Mouse (Mus musculus) gastrocnemius, adult 18-20 months (tissue): Measurements from ENCODE around the gene Tmem130. TPM values are rescaled to one million over a fixed set of nuclear protein-coding genes. Genes with fewer than 3 reads are reported as not detected.
"Not testable (repeated sequence)": the region's sequence is repeated elsewhere in the genome, so short reads cannot be mapped to it uniquely, and the experiment has no call there.

ENCODE experiments used
- DNase-seq: peaks from one replicate; pipeline ENCODE4 v3.0.0; 2021; ENCODE audit warnings: low spot score
- long read RNA-seq, 2 experiments: library from polyadenylated mRNA; stranded (forward); transcript quantifications; one replicate each; pipeline ENCODE4 v2.0.0; 2021
- total RNA-seq, 2 experiments: library from RNA; stranded (reverse); gene quantifications; 2 replicates each; pipeline ENCODE4 v1.2.3; 2021

Gene Tmem130
- total RNA-seq = not detected
- long read RNA-seq, experiment 1 = 0 reads
- long read RNA-seq, experiment 2 = 0 reads

DNA sequence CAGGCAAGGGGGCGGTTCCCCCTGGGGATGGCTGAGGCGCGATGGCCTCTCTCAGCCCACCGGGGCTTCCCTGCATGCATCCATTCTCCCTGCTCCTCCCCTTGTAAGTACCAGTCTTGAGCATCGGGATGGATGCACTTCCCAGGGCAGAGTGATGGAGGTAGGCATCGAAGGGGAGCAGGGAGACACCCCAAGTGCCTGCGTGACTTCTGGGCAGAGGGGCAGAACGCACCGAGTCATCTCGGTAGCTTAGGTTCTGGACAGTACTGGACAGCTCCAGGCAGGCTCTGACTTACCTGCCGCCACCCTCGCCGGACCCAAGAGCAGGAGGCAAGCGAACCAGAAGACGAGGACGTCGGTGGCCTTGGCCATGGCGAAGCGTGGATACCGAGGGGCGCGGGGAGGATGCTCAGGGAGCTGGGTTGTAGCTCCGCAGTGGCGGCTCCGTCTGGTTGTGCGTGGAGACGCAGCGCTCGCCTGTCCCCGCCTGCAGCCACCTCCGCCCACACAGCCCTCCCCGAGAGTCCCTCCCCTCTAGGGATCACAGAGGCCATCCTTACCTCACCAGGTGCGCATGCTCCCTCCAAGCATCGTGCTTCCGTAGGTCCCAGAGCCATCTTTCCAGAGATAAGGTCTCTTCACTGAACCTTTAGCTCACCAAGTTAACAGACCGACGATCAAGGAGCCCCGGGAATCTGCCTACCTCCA is at the start of gene Tmem130:
TSS of gene Tmem130 (minus strand) at position 658 of the 708 bp plus-strand sequence.
- no peak for DNase-seq

DNA sequence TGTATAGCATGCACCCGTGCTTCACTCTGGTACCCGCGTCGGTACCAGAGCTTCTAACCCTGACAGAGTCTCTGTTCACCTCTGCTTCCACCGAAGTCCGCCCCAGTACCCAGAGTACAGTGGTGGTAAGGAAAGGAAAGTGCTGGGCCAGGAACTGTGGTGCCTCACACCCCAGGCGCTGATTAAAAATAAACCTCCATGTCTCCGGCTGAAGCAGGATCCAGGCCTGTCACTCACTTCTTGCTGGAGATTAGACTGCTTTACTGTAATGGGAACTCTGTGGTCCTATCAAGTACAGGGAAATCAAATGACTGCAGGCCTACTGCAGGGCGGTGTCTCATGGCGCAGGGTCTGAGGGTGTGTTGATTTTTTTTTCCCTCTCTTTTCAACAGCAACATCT is 45.3 kb upstream of the Tmem130 start:
- no peak for DNase-seq

DNA sequence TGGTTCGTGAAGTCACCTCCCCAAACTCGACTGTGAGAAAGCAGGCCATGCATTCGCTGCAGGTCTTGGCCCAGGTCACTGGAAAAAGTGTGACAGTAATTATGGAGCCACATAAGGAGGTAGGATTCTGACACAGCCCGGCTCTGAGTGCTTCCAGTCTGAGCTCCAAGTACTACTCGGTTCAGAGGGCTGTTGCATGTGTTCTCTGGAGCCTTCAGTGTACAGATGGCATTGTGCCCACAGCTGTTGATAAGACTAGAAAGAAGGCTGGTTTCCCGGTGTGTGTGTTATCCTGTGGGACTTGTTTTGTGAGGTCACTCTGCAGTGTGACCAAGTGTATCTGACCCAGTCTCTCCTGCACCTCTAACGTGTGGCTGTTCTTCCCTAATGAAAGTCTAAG is 42.6 kb upstream of the Tmem130 start:
- no peak for DNase-seq

GRCm38 (mm10) chr5:144803066-144803465 is 41.4 kb upstream of the Tmem130 start:
- no peak for DNase-seq

DNA sequence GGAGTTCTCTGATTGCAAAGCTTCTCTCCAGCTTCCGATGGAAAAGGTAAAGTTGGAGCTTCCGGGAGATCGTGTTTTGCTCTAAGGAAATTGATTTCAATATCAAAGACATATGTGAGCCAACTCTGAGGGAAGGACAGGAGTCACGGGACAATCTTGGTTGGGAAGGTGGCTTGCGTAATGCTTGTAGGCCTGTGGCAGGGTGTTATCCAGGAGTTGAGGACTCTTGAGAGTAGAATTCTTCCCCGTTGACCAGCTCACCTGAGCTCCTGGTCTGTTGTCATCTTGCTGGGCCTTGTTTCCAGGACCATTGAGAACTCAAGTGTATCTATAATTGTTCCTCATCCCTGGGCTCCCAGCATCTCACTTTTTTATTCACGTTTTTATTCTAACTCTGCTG is 35.5 kb upstream of the Tmem130 start:
- no peak for DNase-seq

- DNase-seq = peak; percentile 12
These were observed 33.1 kb upstream of the Tmem130 start for GRCm38 (mm10) chr5:144794687-144795086.

GRCm38 (mm10) chr5:144793374-144793773 is 31.8 kb upstream of the Tmem130 start:
- DNase-seq = no peak

GRCm38 (mm10) chr5:144786464-144786863 is 24.8 kb upstream of the Tmem130 start:
- no peak for DNase-seq

GRCm38 (mm10) chr5:144780654-144781053 is 19.0 kb upstream of the Tmem130 start:
- DNase-seq = no peak

- no peak for DNase-seq
These were observed 11.6 kb upstream of the Tmem130 start for GRCm38 (mm10) chr5:144773231-144773630.

- DNase-seq = no peak
These were observed 7.5 kb upstream of the Tmem130 start for GRCm38 (mm10) chr5:144769067-144769482.

GRCm38 (mm10) chr5:144767911-144768841 is 6.6 kb upstream of the Tmem130 start:
- DNase-seq = peak; percentile 85

DNA sequence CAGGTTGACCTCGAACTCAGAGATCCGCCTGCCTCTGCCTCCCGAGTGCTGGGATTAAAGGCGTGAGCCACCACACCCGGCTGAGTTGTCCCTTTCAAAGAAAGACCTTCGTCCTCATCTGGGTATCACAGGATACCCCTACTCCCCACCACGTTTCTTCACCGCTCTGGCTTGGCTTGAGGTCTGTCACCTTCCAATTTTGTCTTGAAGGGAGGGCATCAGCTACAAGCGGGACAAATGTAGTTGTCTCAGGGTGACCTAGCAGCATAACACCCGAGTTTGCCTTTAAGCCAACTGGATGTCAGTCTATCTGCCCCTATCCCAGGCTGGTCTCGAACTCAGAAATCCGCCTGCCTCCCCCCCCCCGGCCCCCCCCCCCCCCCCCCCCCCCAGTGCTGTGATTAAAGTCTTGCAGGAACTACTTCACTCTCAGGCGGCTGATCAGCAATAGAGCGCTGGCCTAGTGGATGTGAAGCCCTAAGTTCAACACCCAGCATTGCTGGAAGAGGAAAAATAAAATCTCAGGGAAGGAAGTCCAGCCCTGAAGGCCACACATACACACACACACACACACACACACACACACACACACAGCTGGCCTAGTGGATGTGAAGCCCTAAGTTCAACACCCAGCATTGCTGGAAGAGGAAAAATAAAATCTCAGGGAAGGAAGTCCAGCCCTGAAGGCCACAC is 5.6 kb upstream of the Tmem130 start, which contains the start of gene Trrap:
TSS of gene Trrap (plus strand) at position 627 of the 693 bp plus-strand sequence.
- DNase-seq = not testable (repeated sequence)

- DNase-seq = no peak
These were observed 5.0 kb upstream of the Tmem130 start for GRCm38 (mm10) chr5:144766646-144767045.

- no peak for DNase-seq
These were observed 4.4 kb upstream of the Tmem130 start for GRCm38 (mm10) chr5:144766026-144766425.

- DNase-seq = no peak
These were observed 3.2 kb downstream of the Tmem130 start for GRCm38 (mm10) chr5:144758422-144758821.

DNA sequence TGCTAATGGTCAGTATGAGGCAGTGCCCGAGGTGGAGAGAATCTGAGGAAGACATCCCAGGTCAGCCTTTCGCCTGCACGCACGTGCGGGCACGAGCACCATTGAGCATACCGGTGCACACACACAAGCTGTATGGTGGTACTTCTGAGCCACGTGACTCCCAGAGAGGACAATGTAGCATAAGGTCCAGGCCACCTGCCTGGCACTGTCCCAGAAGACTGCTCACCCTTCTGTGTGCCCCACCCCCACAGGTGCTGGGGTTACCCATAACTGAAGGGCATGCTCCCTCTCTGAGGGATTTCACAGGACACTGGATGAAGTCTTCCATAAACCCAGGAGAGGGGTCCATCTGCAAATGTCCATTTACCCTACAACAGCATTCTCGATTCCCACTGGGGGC is 4.2 kb downstream of the Tmem130 start:
- DNase-seq = no peak

GRCm38 (mm10) chr5:144755191-144755590 is 6.4 kb downstream of the Tmem130 start:
- no peak for DNase-seq

DNA sequence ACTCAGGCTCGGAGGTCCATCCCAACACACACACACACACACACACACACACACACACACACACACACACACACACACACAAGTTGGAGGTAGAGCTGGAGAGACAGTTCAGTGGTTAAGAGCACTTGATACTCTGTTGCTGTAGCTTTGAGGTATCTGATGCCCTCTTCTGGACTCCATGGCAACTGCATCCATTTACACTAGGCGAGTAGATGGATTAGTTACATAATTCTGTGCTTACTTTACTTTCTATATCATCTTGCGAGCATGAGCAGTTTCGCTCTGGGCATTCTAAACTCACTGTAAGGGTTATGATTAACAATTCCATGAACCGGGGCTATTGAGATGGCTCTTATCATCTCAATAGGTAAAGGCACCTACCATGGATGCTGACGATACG is 8.6 kb downstream of the Tmem130 start:
- peak; percentile 17 for DNase-seq

DNA sequence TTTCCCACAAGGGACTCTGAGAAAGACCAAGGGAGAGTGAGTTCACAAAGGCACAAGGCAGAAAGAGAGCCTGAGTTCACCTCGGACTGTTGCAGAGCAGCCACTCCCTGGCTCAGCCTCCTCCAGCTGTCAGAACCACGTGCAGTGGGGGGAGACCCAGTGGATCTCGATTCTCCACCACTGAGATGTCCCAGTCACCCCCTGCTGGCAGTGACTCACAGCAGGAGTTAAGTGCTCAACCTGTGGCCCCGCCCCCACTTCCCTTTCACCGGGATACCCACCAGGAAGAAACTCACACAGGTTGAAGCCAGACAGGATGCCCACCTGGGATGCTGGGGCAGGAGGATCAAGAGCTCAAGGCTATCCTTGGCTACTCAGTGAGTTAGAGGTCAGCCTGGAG is 9.2 kb downstream of the Tmem130 start:
- DNase-seq = no peak

GRCm38 (mm10) chr5:144737101-144737500 is 24.5 kb downstream of the Tmem130 start:
- no peak for DNase-seq

DNA sequence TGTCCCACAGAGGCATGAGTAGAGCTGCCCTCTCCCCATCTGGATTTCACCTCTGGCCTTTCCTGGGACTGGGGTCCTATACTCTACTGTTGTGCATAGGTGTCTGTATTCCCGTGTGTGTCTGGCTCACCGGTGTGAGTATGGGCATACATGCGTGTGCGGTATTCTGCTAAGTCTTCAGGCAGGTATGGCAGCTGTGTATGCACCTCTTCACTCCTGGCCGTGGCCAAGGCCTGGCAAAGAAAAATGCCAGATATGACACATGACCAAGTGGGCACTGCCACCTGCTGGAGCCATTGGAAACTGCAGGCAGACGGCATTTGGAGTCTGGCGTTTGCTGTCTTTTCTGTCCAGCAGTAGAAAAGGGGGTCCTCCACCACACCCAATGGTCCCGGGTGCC is 26.7 kb downstream of the Tmem130 start:
- peak; percentile 53 for DNase-seq
